Mouse (Mus musculus): ENCODE measurements at regions not wholly inside any gene's neighbourhood (a gene's known extent, or its start where the extent isn't known, plus 50 kb on each side); places are given as distances from the start of the nearest gene placed in this dataset.

DNA sequence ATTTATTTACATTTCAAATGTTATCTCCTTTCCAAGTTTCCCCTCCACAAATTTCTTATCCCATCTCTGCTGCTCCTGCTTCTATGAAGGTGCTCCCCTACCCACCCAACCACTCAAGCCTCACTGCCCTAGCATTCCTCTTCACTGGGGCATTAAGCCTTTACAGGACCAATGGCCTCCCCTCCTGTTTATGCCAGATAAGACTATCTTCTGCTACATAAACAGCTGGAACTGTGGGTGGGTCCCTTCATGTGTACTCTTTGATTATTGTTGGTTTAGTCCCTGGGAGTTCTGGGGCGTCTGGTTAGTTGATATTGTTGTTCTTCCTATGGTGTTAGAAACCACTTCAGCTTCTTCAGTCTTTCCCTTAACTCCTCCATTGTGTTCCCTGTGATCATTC lies 1164.1 kb upstream of the Got2 start:
- WGBS = 65% methylated on average over 1 of the region's 1 CpGs
- ATAC-seq (ENCODE audit: low read depth) (no peak), DNase-seq (ENCODE audit: low spot score) (no peak)
- H3K27me3 ChIP-seq (replicated peaks; ENCODE audit: control insufficient read depth, insufficient read depth, low read length) = no peaks in the 10 kb centered on the region
- H3K36me3 ChIP-seq (ENCODE audit: control insufficient read depth, insufficient read depth, low read length) = no peaks in the 10 kb centered on the region
- no peaks in the 10 kb centered on the region for H3K9me3 ChIP-seq (ENCODE audit: control insufficient read depth, low read length)
- no peaks in the 10 kb centered on the region for H3K4me1 ChIP-seq (ENCODE audit: control insufficient read depth, insufficient read depth, low read length)
- H3K9ac ChIP-seq (ENCODE audit: low read depth, low read length) = no peak overlapping the region
- no peak overlapping the region for H3K4me2 ChIP-seq (ENCODE audit: low read depth, low read length)
- H3K4me3 ChIP-seq (ENCODE audit: low read depth, low read length) = no peak overlapping the region
- H3K27ac ChIP-seq (replicated peaks; ENCODE audit: low read depth, low read length) = no peak overlapping the region

DNA sequence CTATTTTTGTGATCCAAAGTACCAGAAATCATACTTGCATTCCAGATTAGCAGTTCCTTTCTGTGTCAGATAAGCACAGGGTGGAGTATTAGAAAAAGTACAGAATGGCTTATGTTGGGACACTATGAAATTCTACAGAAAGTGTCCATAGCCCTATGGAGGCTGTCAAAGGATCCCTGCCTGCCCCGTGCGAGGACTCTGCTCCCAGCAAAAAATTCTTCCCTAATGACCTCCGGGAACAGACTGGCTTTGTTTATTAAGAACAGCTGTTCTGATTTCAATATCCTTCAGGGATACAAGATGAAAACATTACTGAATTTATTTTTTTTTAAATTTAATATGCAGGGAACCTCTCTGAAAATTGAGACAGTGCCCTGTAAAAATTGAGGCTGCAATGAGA lies 1151.4 kb upstream of the Got2 start:
- Histone ChIP-seq H3K27ac (replicated peaks; ENCODE audit: low read depth, low read length) (no peak overlapping the region), H3K27me3 (replicated peaks; ENCODE audit: control insufficient read depth, insufficient read depth, low read length) (no peaks in the 10 kb centered on the region), H3K9me3 (ENCODE audit: control insufficient read depth, low read length) (no peaks in the 10 kb centered on the region), H3K4me3 (ENCODE audit: low read depth, low read length) (no peak overlapping the region), H3K4me2 (ENCODE audit: low read depth, low read length) (no peak overlapping the region), H3K9ac (ENCODE audit: low read depth, low read length) (no peak overlapping the region), H3K36me3 (ENCODE audit: control insufficient read depth, insufficient read depth, low read length) (no peaks in the 10 kb centered on the region), H3K4me1 (ENCODE audit: control insufficient read depth, insufficient read depth, low read length) (no peaks in the 10 kb centered on the region)
- DNase-seq (ENCODE audit: low spot score) (peak; percentile 7), ATAC-seq (ENCODE audit: low read depth) (no peak)
- WGBS = 19% methylated on average over 3 of the region's 3 CpGs

- H3K4me2 ChIP-seq (ENCODE audit: low read depth, low read length) = no peak overlapping the region
- no peaks in the 10 kb centered on the region for H3K4me1 ChIP-seq (ENCODE audit: control insufficient read depth, insufficient read depth, low read length)
- H3K27ac ChIP-seq (replicated peaks; ENCODE audit: low read depth, low read length) = no peak overlapping the region
- WGBS = 76% methylated on average over 5 of the region's 5 CpGs
- DNase-seq (ENCODE audit: low spot score) = no peak
- H3K27me3 ChIP-seq (replicated peaks; ENCODE audit: control insufficient read depth, insufficient read depth, low read length) = no peaks in the 10 kb centered on the region
- no peak overlapping the region for H3K4me3 ChIP-seq (ENCODE audit: low read depth, low read length)
- no peaks in the 10 kb centered on the region for H3K9me3 ChIP-seq (ENCODE audit: control insufficient read depth, low read length)
- no peaks in the 10 kb centered on the region for H3K36me3 ChIP-seq (ENCODE audit: control insufficient read depth, insufficient read depth, low read length)
- no peak overlapping the region for H3K9ac ChIP-seq (ENCODE audit: low read depth, low read length)
- no peak for ATAC-seq (ENCODE audit: low read depth)
Measured at GRCm38 (mm10) chr8:97038854-97039253, 1150.5 kb upstream of the Got2 start.

DNA sequence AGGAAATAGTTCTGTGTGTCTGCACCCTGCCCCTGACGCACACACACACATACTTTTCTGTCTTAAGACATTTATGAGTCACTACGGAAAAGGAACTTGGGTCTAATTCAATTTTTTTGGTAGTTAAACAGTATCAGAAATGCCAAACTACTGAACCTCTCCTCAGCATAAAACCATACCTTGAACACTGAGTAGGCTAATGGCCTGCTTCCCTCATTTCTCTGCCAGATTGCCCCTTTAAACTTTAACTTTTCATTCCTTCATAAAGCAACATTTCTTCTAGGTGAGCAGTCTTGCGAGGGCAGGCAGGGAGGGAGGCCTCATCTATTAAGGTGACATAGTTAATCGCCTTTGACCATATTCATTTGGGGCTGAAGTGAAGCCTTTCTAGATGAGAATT lies 1143.8 kb upstream of the Got2 start:
- 82% methylated on average over 4 of the region's 4 CpGs for WGBS
- no peak for ATAC-seq (ENCODE audit: low read depth)
- no peaks in the 10 kb centered on the region for H3K4me1 ChIP-seq (ENCODE audit: control insufficient read depth, insufficient read depth, low read length)
- no peaks in the 10 kb centered on the region for H3K27me3 ChIP-seq (replicated peaks; ENCODE audit: control insufficient read depth, insufficient read depth, low read length)
- no peaks in the 10 kb centered on the region for H3K36me3 ChIP-seq (ENCODE audit: control insufficient read depth, insufficient read depth, low read length)
- H3K9me3 ChIP-seq (ENCODE audit: control insufficient read depth, low read length) = no peaks in the 10 kb centered on the region
- H3K27ac ChIP-seq (replicated peaks; ENCODE audit: low read depth, low read length) = no peak overlapping the region
- H3K4me3 ChIP-seq (ENCODE audit: low read depth, low read length) = no peak overlapping the region
- no peak for DNase-seq (ENCODE audit: low spot score)
- no peak overlapping the region for H3K9ac ChIP-seq (ENCODE audit: low read depth, low read length)
- H3K4me2 ChIP-seq (ENCODE audit: low read depth, low read length) = no peak overlapping the region

DNA sequence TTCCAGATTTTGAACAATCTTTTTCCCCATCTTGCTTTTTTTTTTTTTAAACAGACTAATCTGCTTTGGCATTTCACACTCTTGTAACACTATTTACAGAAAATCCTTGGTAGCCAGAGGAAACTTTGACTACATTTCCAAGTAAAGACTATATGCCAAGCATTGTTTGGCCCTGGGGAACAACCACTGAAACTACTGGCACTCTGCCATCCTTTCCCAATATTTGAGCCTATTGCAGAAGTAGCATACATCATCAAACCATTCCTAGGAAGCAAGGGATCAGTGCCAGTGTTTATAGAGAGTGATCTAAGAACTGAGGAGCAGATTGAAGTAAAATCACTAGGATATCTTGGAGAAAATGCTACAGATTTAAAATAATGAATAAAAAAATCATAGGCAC lies 1127.2 kb upstream of the Got2 start:
- H3K9ac ChIP-seq (ENCODE audit: low read depth, low read length) = no peak overlapping the region
- H3K36me3 ChIP-seq (ENCODE audit: control insufficient read depth, insufficient read depth, low read length) = no peaks in the 10 kb centered on the region
- H3K27ac ChIP-seq (replicated peaks; ENCODE audit: low read depth, low read length) = no peak overlapping the region
- H3K9me3 ChIP-seq (ENCODE audit: control insufficient read depth, low read length) = no peaks in the 10 kb centered on the region
- H3K4me2 ChIP-seq (ENCODE audit: low read depth, low read length) = no peak overlapping the region
- no peaks in the 10 kb centered on the region for H3K27me3 ChIP-seq (replicated peaks; ENCODE audit: control insufficient read depth, insufficient read depth, low read length)
- 0 out of 2 replicates have a peak, but pooled peaks cover 3% of the 10 kb centered on the region for H3K4me1 ChIP-seq (ENCODE audit: control insufficient read depth, insufficient read depth, low read length)
- DNase-seq (ENCODE audit: low spot score) (peak; percentile 32), ATAC-seq (ENCODE audit: low read depth) (no peak)
- H3K4me3 ChIP-seq (ENCODE audit: low read depth, low read length) = no peak overlapping the region

DNA sequence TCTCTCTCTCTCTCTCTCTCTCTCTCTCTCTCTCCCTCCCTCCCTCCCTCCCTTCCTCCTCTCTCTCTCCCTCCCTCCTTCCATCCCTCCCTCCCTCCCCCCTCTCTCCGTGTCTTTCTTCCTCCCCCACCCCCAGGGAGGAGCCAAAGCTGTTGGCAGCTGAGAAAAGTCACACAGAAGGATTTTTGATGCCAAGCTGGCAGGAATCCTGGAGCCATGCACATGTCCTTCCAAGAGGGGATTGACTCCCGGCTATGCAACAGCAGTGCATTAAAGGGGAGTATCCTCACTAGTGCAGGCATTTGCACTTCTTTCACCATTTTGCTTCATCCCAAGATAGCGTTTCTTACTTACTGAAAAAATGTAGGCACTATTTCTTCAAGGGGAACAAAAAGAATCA lies 1115.8 kb upstream of the Got2 start:
- Histone ChIP-seq H3K4me1 (ENCODE audit: control insufficient read depth, insufficient read depth, low read length) (no peaks in the 10 kb centered on the region), H3K4me3 (ENCODE audit: low read depth, low read length) (no peak overlapping the region), H3K27ac (replicated peaks; ENCODE audit: low read depth, low read length) (no peak overlapping the region), H3K4me2 (ENCODE audit: low read depth, low read length) (no peak overlapping the region), H3K27me3 (replicated peaks; ENCODE audit: control insufficient read depth, insufficient read depth, low read length) (no peaks in the 10 kb centered on the region), H3K9ac (ENCODE audit: low read depth, low read length) (no peak overlapping the region), H3K9me3 (ENCODE audit: control insufficient read depth, low read length) (no peaks in the 10 kb centered on the region), H3K36me3 (ENCODE audit: control insufficient read depth, insufficient read depth, low read length) (no peaks in the 10 kb centered on the region)
- DNase-seq (ENCODE audit: low spot score) = peak; percentile 27
- WGBS = 32% methylated on average over 3 of the region's 3 CpGs
- no peak for ATAC-seq (ENCODE audit: low read depth)

- no peak for ATAC-seq (ENCODE audit: low read depth)
Measured at GRCm38 (mm10) chr8:96983103-96983502, 1094.8 kb upstream of the Got2 start.

More at GRCm38 (mm10) chr8:96983103-96983502, 1094.8 kb upstream of the Got2 start:
- Histone ChIP-seq H3K4me2 (ENCODE audit: low read depth, low read length) (no peak overlapping the region), H3K36me3 (ENCODE audit: control insufficient read depth, insufficient read depth, low read length) (no peaks in the 10 kb centered on the region), H3K9me3 (ENCODE audit: control insufficient read depth, low read length) (no peaks in the 10 kb centered on the region), H3K9ac (ENCODE audit: low read depth, low read length) (no peak overlapping the region), H3K27me3 (replicated peaks; ENCODE audit: control insufficient read depth, insufficient read depth, low read length) (no peaks in the 10 kb centered on the region), H3K4me3 (ENCODE audit: low read depth, low read length) (no peak overlapping the region), H3K4me1 (ENCODE audit: control insufficient read depth, insufficient read depth, low read length) (no peaks in the 10 kb centered on the region), H3K27ac (replicated peaks; ENCODE audit: low read depth, low read length) (no peak overlapping the region)
- 71% methylated on average over 2 of the region's 2 CpGs for WGBS
- no peak for DNase-seq (ENCODE audit: low spot score)
